Mouse (Mus musculus): ENCODE measurements around the gene Hist2h2be.
"Not testable (repeated sequence)": the region's sequence is repeated elsewhere in the genome, so short reads cannot be mapped to it uniquely, and the experiment has no call there.

The Hist2h2be gene

GRCm38 (mm10) chr3:96220765-96221639 is at the start of gene Hist2h2be, which contains the start of gene Hist2h2ac:
Gene Hist2h2be, plus strand, starts transcription at chr3:96221119.
Gene Hist2h2ac, minus strand, starts transcription at chr3:96220880.
- peak; percentile 71 to 78 for DNase-seq (ENCODE audit: low read depth in 2 of 2, low spot score in 2 of 2)

GRCm38 (mm10) chr3:96171583-96172196 is 49.2 kb upstream of the Hist2h2be start:
- DNase-seq (ENCODE audit: low read depth in 2 of 2, low spot score in 2 of 2), result no peak

- DNase-seq (ENCODE audit: low read depth in 2 of 2, low spot score in 2 of 2), result peak; percentile 79 to 81
Observed at GRCm38 (mm10) chr3:96172197-96173178, 48.4 kb upstream of the Hist2h2be start, which contains the start of gene Sf3b4. Gene Sf3b4, plus strand, starts transcription at chr3:96172332.

GRCm38 (mm10) chr3:96173185-96173584 is 47.7 kb upstream of the Hist2h2be start:
- DNase-seq (ENCODE audit: low read depth in 2 of 2, low spot score in 2 of 2), result no peak

- DNase-seq (ENCODE audit: low read depth in 2 of 2, low spot score in 2 of 2), result not testable (repeated sequence)
Observed at GRCm38 (mm10) chr3:96174042-96174441, 46.9 kb upstream of the Hist2h2be start.

- no peak for DNase-seq (ENCODE audit: low read depth in 2 of 2, low spot score in 2 of 2)
Observed at GRCm38 (mm10) chr3:96175251-96175650, 45.7 kb upstream of the Hist2h2be start.

GRCm38 (mm10) chr3:96178427-96178826 is 42.5 kb upstream of the Hist2h2be start:
- DNase-seq (ENCODE audit: low read depth in 2 of 2, low spot score in 2 of 2), result no peak

GRCm38 (mm10) chr3:96178902-96179301 is 42.0 kb upstream of the Hist2h2be start:
- no peak for DNase-seq (ENCODE audit: low read depth in 2 of 2, low spot score in 2 of 2)

- no peak for DNase-seq (ENCODE audit: low read depth in 2 of 2, low spot score in 2 of 2)
Observed at GRCm38 (mm10) chr3:96179531-96179930, 41.4 kb upstream of the Hist2h2be start.

- peak; percentile 32 to 49 for DNase-seq (ENCODE audit: low read depth in 2 of 2, low spot score in 2 of 2)
Observed at GRCm38 (mm10) chr3:96180727-96181477, 40.0 kb upstream of the Hist2h2be start, which contains the start of gene Sv2a. Gene Sv2a, plus strand, starts transcription at chr3:96181151.

GRCm38 (mm10) chr3:96181510-96182381 is 39.2 kb upstream of the Hist2h2be start:
- DNase-seq (ENCODE audit: low read depth in 2 of 2, low spot score in 2 of 2), result no peak

- DNase-seq (ENCODE audit: low read depth in 2 of 2, low spot score in 2 of 2), result no peak
Observed at GRCm38 (mm10) chr3:96182382-96182776, 38.5 kb upstream of the Hist2h2be start.

- no peak for DNase-seq (ENCODE audit: low read depth in 2 of 2, low spot score in 2 of 2)
Observed at GRCm38 (mm10) chr3:96192977-96193376, 27.9 kb upstream of the Hist2h2be start.

GRCm38 (mm10) chr3:96194966-96195365 is 26.0 kb upstream of the Hist2h2be start:
- DNase-seq (ENCODE audit: low read depth in 2 of 2, low spot score in 2 of 2), result peak in 1 of 2 experiments; percentile 24

GRCm38 (mm10) chr3:96195616-96196313 is 25.2 kb upstream of the Hist2h2be start:
- no peak for DNase-seq (ENCODE audit: low read depth in 2 of 2, low spot score in 2 of 2)

- no peak for DNase-seq (ENCODE audit: low read depth in 2 of 2, low spot score in 2 of 2)
Observed at GRCm38 (mm10) chr3:96196437-96197128, 24.3 kb upstream of the Hist2h2be start.

GRCm38 (mm10) chr3:96197129-96197749 is 23.7 kb upstream of the Hist2h2be start:
- DNase-seq (ENCODE audit: low read depth in 2 of 2, low spot score in 2 of 2), result peak; percentile 82 to 84

Measured in CD8-positive naive resting alpha-beta T cell, adult 2 months (primary cell).